Mouse (Mus musculus): Measurements from ENCODE around the gene Rpl36a. TPM values are rescaled to one million over a fixed set of nuclear protein-coding genes. Genes with fewer than 3 reads are reported as not detected.
"Not testable (repeated sequence)": the region's sequence is repeated elsewhere in the genome, so short reads cannot be mapped to it uniquely, and the experiment has no call there.

Gene Rpl36a
- 100 to 1,000 TPM; 104 to 106 TPM for total RNA-seq (2021)
- long read RNA-seq, experiment 1, transcript Rpl36a-201 (5 exons, 483 nt): major isoform, 35 of 42 reads
- long read RNA-seq, experiment 1, transcript Rpl36a-206 (4 exons, 812 nt): minor isoform, 5 of 42 reads
- long read RNA-seq, experiment 1, partial matches to known transcripts: 0 of 42 reads
- long read RNA-seq, experiment 1, other reads (novel, unspliced or antisense): 2 of 42 reads
- long read RNA-seq, experiment 2, transcript Rpl36a-201 (5 exons, 483 nt): major isoform, 29 of 34 reads
- long read RNA-seq, experiment 2, transcript Rpl36a-206 (4 exons, 812 nt): minor isoform, 5 of 34 reads
- long read RNA-seq, experiment 2, partial matches to known transcripts: 0 of 34 reads
- long read RNA-seq, experiment 2, other reads (novel, unspliced or antisense): 0 of 34 reads

- intact Hi-C loops (cut with DNase I): loop anchor here (5.0 to 10.0 kb wide), 2 partner anchors 43 to 521 kb away; partner anchors contain the start of gene Timm8a1
- TF ChIP-seq CTCF (IDR thresholded peaks at IDR 0.05): peak; percentile 75
- Histone ChIP-seq H3K4me3 (peak within 1 kb of the TSS; percentile 51), H3K27ac (peak within 1 kb of the TSS; percentile 67)
- DNase-seq (ENCODE audit: extremely low spot score in 1 of 2, low spot score in 2 of 2): peak; percentile 87
Observed at GRCm38 (mm10) chrX:134585103-134586002, at the start of gene Rpl36a. Gene Rpl36a (plus strand): TSS chrX:134585654.

- not testable (repeated sequence) for H3K27ac ChIP-seq; H3K4me3 ChIP-seq; DNase-seq (ENCODE audit: extremely low spot score in 1 of 2, low spot score in 2 of 2)
- intact Hi-C loops (cut with DNase I): loop anchor here (5.0 kb wide), 1 partner anchor 48 kb away; the partner anchor contains the start of gene Rpl36a
- TF ChIP-seq CTCF (IDR thresholded peaks at IDR 0.05): peak; percentile 35
Observed at GRCm38 (mm10) chrX:134539795-134540194, 45.7 kb upstream of the Rpl36a start.

- DNase-seq (ENCODE audit: extremely low spot score in 1 of 2, low spot score in 2 of 2): no peak
- no peak for TF ChIP-seq CTCF (IDR thresholded peaks at IDR 0.05)
- no peak overlapping the region for H3K27ac ChIP-seq
- H3K4me3 ChIP-seq: peak overlapping the region; percentile 56
- intact Hi-C loops (cut with DNase I): loop anchor here (5.0 kb wide), 1 partner anchor 47 kb away; the partner anchor contains the start of gene Rpl36a
Observed at GRCm38 (mm10) chrX:134540414-134541135, 44.9 kb upstream of the Rpl36a start.

GRCm38 (mm10) chrX:134541145-134541954 is 44.1 kb upstream of the Rpl36a start, which contains the start of gene Timm8a1:
Gene Timm8a1 (minus strand): TSS chrX:134541865.
- peak; percentile 31 to 38 for DNase-seq (ENCODE audit: extremely low spot score in 1 of 2, low spot score in 2 of 2)
- Histone ChIP-seq H3K4me3 (peak within 1 kb of the TSS; percentile 56), H3K27ac (peak within 1 kb of the TSS; percentile 69)
- intact Hi-C loops (cut with DNase I): loop anchor here (5.0 kb wide), 1 partner anchor 46 kb away; the partner anchor contains the start of gene Rpl36a
- no peak for TF ChIP-seq CTCF (IDR thresholded peaks at IDR 0.05)

GRCm38 (mm10) chrX:134541955-134542308 is 43.5 kb upstream of the Rpl36a start:
- no peak overlapping the region for H3K27ac ChIP-seq
- TF ChIP-seq CTCF (IDR thresholded peaks at IDR 0.05): no peak
- H3K4me3 ChIP-seq: peak overlapping the region; percentile 56
- intact Hi-C loops (cut with DNase I): loop anchor here (5.0 kb wide), 1 partner anchor 45 kb away; the partner anchor contains the start of gene Rpl36a
- no peak for DNase-seq (ENCODE audit: extremely low spot score in 1 of 2, low spot score in 2 of 2)

GRCm38 (mm10) chrX:134547330-134547729 is 38.1 kb upstream of the Rpl36a start:
- Histone ChIP-seq H3K4me3 (no peak overlapping the region), H3K27ac (no peak overlapping the region)
- intact Hi-C loops (cut with DNase I): no loop called here
- no peak for DNase-seq (ENCODE audit: extremely low spot score in 1 of 2, low spot score in 2 of 2)
- no peak for TF ChIP-seq CTCF (IDR thresholded peaks at IDR 0.05)

GRCm38 (mm10) chrX:134550903-134551302 is 34.6 kb upstream of the Rpl36a start:
- Histone ChIP-seq H3K4me3 (no peak overlapping the region), H3K27ac (no peak overlapping the region)
- DNase-seq (ENCODE audit: extremely low spot score in 1 of 2, low spot score in 2 of 2): no peak
- intact Hi-C loops (cut with DNase I): no loop called here
- peak; percentile 78 for TF ChIP-seq CTCF (IDR thresholded peaks at IDR 0.05)

GRCm38 (mm10) chrX:134553326-134553725 is 32.1 kb upstream of the Rpl36a start:
- intact Hi-C loops (cut with DNase I): no loop called here
- no peak for TF ChIP-seq CTCF (IDR thresholded peaks at IDR 0.05)
- Histone ChIP-seq H3K27ac (no peak overlapping the region), H3K4me3 (no peak overlapping the region)
- no peak for DNase-seq (ENCODE audit: extremely low spot score in 1 of 2, low spot score in 2 of 2)

- no peak for TF ChIP-seq CTCF (IDR thresholded peaks at IDR 0.05)
- intact Hi-C loops (cut with DNase I): no loop called here
- no peak overlapping the region for H3K27ac ChIP-seq
Observed at GRCm38 (mm10) chrX:134554425-134554824, 31.0 kb upstream of the Rpl36a start.

GRCm38 (mm10) chrX:134564326-134564725 is 21.1 kb upstream of the Rpl36a start:
- Histone ChIP-seq H3K27ac (no peak overlapping the region), H3K4me3 (no peak overlapping the region)
- intact Hi-C loops (cut with DNase I): loop anchor here (10.0 kb wide), 1 partner anchor 60 kb away; no protein-coding TSS in a partner anchor
- no peak for DNase-seq (ENCODE audit: extremely low spot score in 1 of 2, low spot score in 2 of 2)
- no peak for TF ChIP-seq CTCF (IDR thresholded peaks at IDR 0.05)

More at GRCm38 (mm10) chrX:134554425-134554824, 31.0 kb upstream of the Rpl36a start:
- DNase-seq (ENCODE audit: extremely low spot score in 1 of 2, low spot score in 2 of 2): no peak
- H3K4me3 ChIP-seq: no peak overlapping the region

Measured in left cerebral cortex, adult 2 months (tissue).